Mouse (Mus musculus): ENCODE measurements around the gene Dnajb5.

Dnajb5 gene

GRCm38 (mm10) chr4:42949676-42950051 is at the start of gene Dnajb5:
TSS of gene Dnajb5 (plus strand) at chr4:42949814.
- peak; percentile 99 for DNase-seq

GRCm38 (mm10) chr4:42900878-42901277 is 48.7 kb upstream of the Dnajb5 start:
- DNase-seq: no peak

GRCm38 (mm10) chr4:42902174-42902573 is 47.4 kb upstream of the Dnajb5 start:
- DNase-seq: no peak

GRCm38 (mm10) chr4:42902730-42903129 is 46.9 kb upstream of the Dnajb5 start:
- DNase-seq: no peak

- DNase-seq: no peak
Measured at GRCm38 (mm10) chr4:42903942-42904341, 45.7 kb upstream of the Dnajb5 start.

GRCm38 (mm10) chr4:42904523-42904922 is 45.1 kb upstream of the Dnajb5 start:
- no peak for DNase-seq

- no peak for DNase-seq
Measured at GRCm38 (mm10) chr4:42904966-42905365, 44.6 kb upstream of the Dnajb5 start.

GRCm38 (mm10) chr4:42913391-42913790 is 36.2 kb upstream of the Dnajb5 start:
- DNase-seq: no peak

- DNase-seq: no peak
Measured at GRCm38 (mm10) chr4:42915311-42915710, 34.3 kb upstream of the Dnajb5 start.

- DNase-seq: no peak
Measured at GRCm38 (mm10) chr4:42915966-42916365, 33.6 kb upstream of the Dnajb5 start.

GRCm38 (mm10) chr4:42916617-42917401 is 32.8 kb upstream of the Dnajb5 start, which contains the start of gene Phf24:
TSS of gene Phf24 (plus strand) at chr4:42916660.
- peak; percentile 19 for DNase-seq

GRCm38 (mm10) chr4:42917402-42917774 is 32.2 kb upstream of the Dnajb5 start:
- DNase-seq: no peak

- no peak for DNase-seq
Measured at GRCm38 (mm10) chr4:42920726-42921125, 28.9 kb upstream of the Dnajb5 start.

- no peak for DNase-seq
Measured at GRCm38 (mm10) chr4:42921536-42921935, 28.1 kb upstream of the Dnajb5 start.

- no peak for DNase-seq
Measured at GRCm38 (mm10) chr4:42922056-42922455, 27.6 kb upstream of the Dnajb5 start.

- no peak for DNase-seq
Measured at GRCm38 (mm10) chr4:42922461-42922860, 27.2 kb upstream of the Dnajb5 start.

- no peak for DNase-seq
Measured at GRCm38 (mm10) chr4:42924095-42924710, 25.4 kb upstream of the Dnajb5 start.

- no peak for DNase-seq
Measured at GRCm38 (mm10) chr4:42928209-42928608, 21.4 kb upstream of the Dnajb5 start.

GRCm38 (mm10) chr4:42928952-42929351 is 20.7 kb upstream of the Dnajb5 start:
- no peak for DNase-seq

GRCm38 (mm10) chr4:42932229-42932969 is 17.2 kb upstream of the Dnajb5 start:
- DNase-seq: no peak

GRCm38 (mm10) chr4:42933630-42934029 is 16.0 kb upstream of the Dnajb5 start:
- DNase-seq: peak; percentile 58

- no peak for DNase-seq
Measured at GRCm38 (mm10) chr4:42941396-42941795, 8.2 kb upstream of the Dnajb5 start.

- DNase-seq: no peak
Measured at GRCm38 (mm10) chr4:42943341-42943740, 6.3 kb upstream of the Dnajb5 start.

- no peak for DNase-seq
Measured at GRCm38 (mm10) chr4:42944185-42944584, 5.4 kb upstream of the Dnajb5 start.

Measured in kidney, adult 18-20 months (tissue).